Mouse (Mus musculus): ENCODE results near the gene Cdc42ep5.
"Not testable (repeated sequence)": the region's sequence is repeated elsewhere in the genome, so short reads cannot be mapped to it uniquely, and the experiment has no call there.

Gene Cdc42ep5

GRCm38 (mm10) chr7:4164090-4164910 is at the start of gene Cdc42ep5:
TSS of gene Cdc42ep5 (minus strand) at chr7:4164860.
- DNase-seq (ENCODE audit: low spot score) = peak; percentile 73

GRCm38 (mm10) chr7:4213436-4213835 is 48.8 kb upstream of the Cdc42ep5 start:
- not testable (repeated sequence) for DNase-seq (ENCODE audit: low spot score)

- DNase-seq (ENCODE audit: low spot score) = no peak
Measured at GRCm38 (mm10) chr7:4208626-4209025, 44.0 kb upstream of the Cdc42ep5 start.

- no peak for DNase-seq (ENCODE audit: low spot score)
Measured at GRCm38 (mm10) chr7:4207126-4207525, 42.5 kb upstream of the Cdc42ep5 start.

- peak; percentile 68 for DNase-seq (ENCODE audit: low spot score)
Measured at GRCm38 (mm10) chr7:4178438-4178837, 13.8 kb upstream of the Cdc42ep5 start.

GRCm38 (mm10) chr7:4170193-4170938 is 5.7 kb upstream of the Cdc42ep5 start:
- no peak for DNase-seq (ENCODE audit: low spot score)

GRCm38 (mm10) chr7:4167098-4167497 is 2.4 kb upstream of the Cdc42ep5 start:
- peak; percentile 58 for DNase-seq (ENCODE audit: low spot score)

GRCm38 (mm10) chr7:4165286-4165685 is 626 bp upstream of the Cdc42ep5 start:
- DNase-seq (ENCODE audit: low spot score) = no peak

GRCm38 (mm10) chr7:4163571-4164072 is 1.0 kb downstream of the Cdc42ep5 start:
- no peak for DNase-seq (ENCODE audit: low spot score)

GRCm38 (mm10) chr7:4161596-4161995 is 3.1 kb downstream of the Cdc42ep5 start:
- DNase-seq (ENCODE audit: low spot score) = not testable (repeated sequence)

GRCm38 (mm10) chr7:4154976-4155375 is 9.7 kb downstream of the Cdc42ep5 start:
- DNase-seq (ENCODE audit: low spot score) = no peak

GRCm38 (mm10) chr7:4154356-4154755 is 10.3 kb downstream of the Cdc42ep5 start:
- no peak for DNase-seq (ENCODE audit: low spot score)

GRCm38 (mm10) chr7:4151241-4151640 is 13.4 kb downstream of the Cdc42ep5 start:
- DNase-seq (ENCODE audit: low spot score) = no peak

GRCm38 (mm10) chr7:4150811-4151221 is 13.8 kb downstream of the Cdc42ep5 start:
- no peak for DNase-seq (ENCODE audit: low spot score)

GRCm38 (mm10) chr7:4150059-4150541 is 14.6 kb downstream of the Cdc42ep5 start, which contains the start of gene Leng9:
TSS of gene Leng9 (minus strand) at chr7:4150374.
- no peak for DNase-seq (ENCODE audit: low spot score)

- DNase-seq (ENCODE audit: low spot score) = peak; percentile 74
Measured at GRCm38 (mm10) chr7:4149209-4150054, 15.2 kb downstream of the Cdc42ep5 start.

GRCm38 (mm10) chr7:4148341-4149208 is 16.1 kb downstream of the Cdc42ep5 start:
- DNase-seq (ENCODE audit: low spot score) = no peak

GRCm38 (mm10) chr7:4147836-4148235 is 16.8 kb downstream of the Cdc42ep5 start:
- no peak for DNase-seq (ENCODE audit: low spot score)

- DNase-seq (ENCODE audit: low spot score) = no peak
Measured at GRCm38 (mm10) chr7:4147371-4147770, 17.3 kb downstream of the Cdc42ep5 start.

All from ovary, postnatal 36 days (tissue).